ENCODE assay signal across 23 mouse cellular contexts in genomic region chr17:34884704-34885103, GRCm38 (mm10). TPM values are rescaled to one million over a fixed set of nuclear protein-coding genes. Genes with fewer than 3 reads are reported as not detected.
"Had no signal": no experiment of that assay in that cellular context is flagged by ENCODE, and none has a peak within 500 bp of the region (broad histone marks: within the 10 kb centered on the region; RNA-seq: fewer than 3 reads in every experiment).

No protein-coding gene starts in this region.

- H3K27me3 ChIP-seq: lung, embryonic 15.5 days had no signal

- H3K4me2 ChIP-seq: lung, embryonic 15.5 days; midbrain, embryonic 12.5 days; midbrain, embryonic 15.5 days; neural tube, embryonic 12.5 days had no signal

- H3K9ac ChIP-seq: lung, embryonic 15.5 days; midbrain, embryonic 12.5 days; midbrain, embryonic 15.5 days; neural tube, embryonic 12.5 days had no signal

- H3K27ac ChIP-seq: lung, embryonic 15.5 days; macrophage; midbrain, embryonic 12.5 days; midbrain, embryonic 15.5 days; neural tube, embryonic 12.5 days had no signal

- H3K36me3 ChIP-seq: lung, embryonic 15.5 days; midbrain, embryonic 12.5 days; midbrain, embryonic 15.5 days; neural tube, embryonic 12.5 days had no signal

- H3K4me1 ChIP-seq: midbrain, embryonic 12.5 days; midbrain, embryonic 15.5 days; neural tube, embryonic 12.5 days had no signal

- DNase-seq: lung, adult 2 months; lung, postnatal 14 days; lung, postnatal 36 days; right cerebral cortex, postnatal 14 days; thymus, adult 18-20 months; thymus, postnatal 14 days; thymus, postnatal 36 days had no signal

- ATAC-seq: lung, postnatal 0 days; midbrain, embryonic 15.5 days had no signal

- H3K4me3 ChIP-seq: lung, embryonic 15.5 days; midbrain, embryonic 12.5 days; midbrain, embryonic 15.5 days; neural tube, embryonic 12.5 days had no signal

- H3K9me3 ChIP-seq: lung, embryonic 15.5 days; midbrain, embryonic 12.5 days; midbrain, embryonic 15.5 days; neural tube, embryonic 12.5 days had no signal

RNA-seq across cellular contexts. Expression of gene Gm20547, which starts 2.9 kb away (rescaled TPM):
- total RNA-seq: liver, adult 2 months; megakaryocyte, adult 5-6 weeks; midbrain, postnatal 0 days; monocyte, adult 5-6 weeks; neutrophil, adult 5-6 weeks had no signal
- polyA plus RNA-seq: liver, embryonic 16.5 days; lung, adult 2 months; lung, embryonic 15.5 days; lung, postnatal 0 days; macrophage; midbrain, embryonic 12.5 days; neural tube, embryonic 12.5 days; neural tube, embryonic 14.5 days; stomach, embryonic 14.5 days; stomach, embryonic 16.5 days; thymus, postnatal 0 days had no signal

RNA-seq across cellular contexts. Expression of gene C2, which starts 13.4 kb away (rescaled TPM):
- total RNA-seq: monocyte, adult 5-6 weeks; neutrophil, adult 5-6 weeks had no signal

RNA-seq across cellular contexts. Expression of gene Cfb, which starts 22.4 kb away (rescaled TPM):
- total RNA-seq: midbrain, postnatal 0 days had no signal
